Mouse (Mus musculus) spleen, postnatal 10 days (tissue): ENCODE measurements around the gene Itm2b.

Source experiments
- DNase-seq, 2 experiments: peaks; one replicate each; pipeline ENCODE4 v3.0.0; 2021 to 2022; ENCODE audit warnings: low spot score in 2 of 2

The Itm2b gene

GRCm38 (mm10) chr14:73324634-73325455, 60.2 kb downstream of the Itm2b start:
- peak; percentile 72 to 80 for DNase-seq

- no peak for DNase-seq
These were observed 61.1 kb downstream of the Itm2b start for GRCm38 (mm10) chr14:73323965-73324364.

GRCm38 (mm10) chr14:73322142-73322541, 62.9 kb downstream of the Itm2b start:
- peak in 1 of 2 experiments; percentile 42 for DNase-seq

- no peak for DNase-seq
These were observed 68.2 kb downstream of the Itm2b start for GRCm38 (mm10) chr14:73316933-73317332.

GRCm38 (mm10) chr14:73313864-73314263, 71.2 kb downstream of the Itm2b start:
- DNase-seq, result no peak

- DNase-seq, result no peak
These were observed 71.7 kb downstream of the Itm2b start for GRCm38 (mm10) chr14:73313396-73313795.

- DNase-seq, result no peak
These were observed 72.2 kb downstream of the Itm2b start for GRCm38 (mm10) chr14:73312909-73313308.
